Mouse (Mus musculus) stomach, embryonic 14.5 days (tissue): ENCODE data around the gene Tbca. TPM values are rescaled to one million over a fixed set of nuclear protein-coding genes. Genes with fewer than 3 reads are reported as not detected.

ENCODE experiments used
- ATAC-seq: fragments of 200-750 bp; cut with Nextera tagmentation; 2 replicates; pipeline ENCODE4 v1.8.0; 2017; ENCODE audit warnings: low read depth, moderate TSS enrichment; ENCODE audit not compliant: insufficient number of reproducible peaks, insufficient read depth, low FRiP score
- H3K27ac ChIP-seq: fragments of 300-500 bp; sonication (generic); 2 replicates; pipeline ENCODE4 v1.5.1; 2014; ENCODE audit warnings: mild to moderate bottlenecking, low read length, moderate library complexity, mixed read lengths
- H3K27me3 ChIP-seq: fragments of 300-500 bp; sonication (generic); 2 replicates; pipeline ENCODE4 v1.6.1; 2014; ENCODE audit warnings: low read length, control low read depth, mixed read lengths; ENCODE audit not compliant: control insufficient read depth, insufficient read depth
- H3K36me3 ChIP-seq: fragments of 300-500 bp; sonication (generic); 2 replicates; pipeline ENCODE4 v1.6.1; 2014; ENCODE audit warnings: mild to moderate bottlenecking, control low read depth, low read length, moderate library complexity, mixed read lengths; ENCODE audit not compliant: control insufficient read depth, insufficient read depth
- H3K4me1 ChIP-seq: fragments of 300-500 bp; sonication (generic); 2 replicates; pipeline ENCODE4 v1.6.1; 2014; ENCODE audit warnings: low read length, control low read depth, mixed read lengths; ENCODE audit not compliant: control insufficient read depth, insufficient read depth
- H3K4me2 ChIP-seq: fragments of 300-500 bp; sonication (generic); replicated peaks from 2 replicates; pipeline ENCODE4 v1.6.1; 2014; ENCODE audit warnings: low read depth, low read length, control low read depth
- H3K4me3 ChIP-seq: fragments of 300-500 bp; sonication (generic); 2 replicates; pipeline ENCODE4 v1.5.1; 2014; ENCODE audit warnings: low read depth, low read length, control low read depth
- H3K9ac ChIP-seq: fragments of 300-500 bp; sonication (generic); replicated peaks from 2 replicates; pipeline ENCODE4 v1.6.1; 2014; ENCODE audit warnings: low read depth, mild to moderate bottlenecking, control low read depth, low read length, moderate library complexity, mixed read lengths
- H3K9me3 ChIP-seq: fragments of 300-500 bp; sonication (generic); 2 replicates; pipeline ENCODE4 v1.6.1; 2016; ENCODE audit warnings: low read depth, low read length, control low read depth; ENCODE audit not compliant: control insufficient read depth
- whole genome bisulfite sequencing: fragments of 180-500 bp; shearing (Covaris S2); extraction: QIAGEN DNeasy Blood & Tissue Kit; methylation state at CpG from one replicate; pipeline ENCODE4 v1.1.7; 2014; 5-methylcytosine and 5-hydroxymethylcytosine counted together
- polyA plus RNA-seq: library from polyadenylated mRNA; unstranded; fragments of >200 nt; fragmentation: Nextera tagmentation; extraction: Ambion mirVana; gene quantifications from 2 replicates; pipeline ENCODE4 v1.2.1, GENCODE M21; 2014

Tbca gene
- polyA plus RNA-seq, 1 experiment from 2014 or later, result 251 TPM

GRCm38 (mm10) chr13:94877211-94877590, 88.5 kb downstream of the Tbca start:
- H3K36me3 ChIP-seq, result no peaks in the 10 kb centered on the region
- WGBS, result under 1% methylated on average over 27 of the region's 27 CpGs
- no peaks in the 10 kb centered on the region for H3K4me1 ChIP-seq
- no peak for ATAC-seq
- no peak overlapping the region for H3K27ac ChIP-seq
- no peak overlapping the region for H3K4me3 ChIP-seq
- peaks cover 66% of the 10 kb centered on the region for H3K27me3 ChIP-seq
- H3K9ac ChIP-seq, result no peak overlapping the region
- no peak overlapping the region for H3K4me2 ChIP-seq
- no peaks in the 10 kb centered on the region for H3K9me3 ChIP-seq

GRCm38 (mm10) chr13:94877991-94878745, 89.5 kb downstream of the Tbca start:
- H3K27ac ChIP-seq, result no peak overlapping the region
- WGBS, result 14% methylated on average over 10 of the region's 10 CpGs
- no peak overlapping the region for H3K4me3 ChIP-seq
- H3K4me2 ChIP-seq, result no peak overlapping the region
- H3K36me3 ChIP-seq, result no peaks in the 10 kb centered on the region
- ATAC-seq, result no peak
- no peaks in the 10 kb centered on the region for H3K9me3 ChIP-seq
- H3K27me3 ChIP-seq, result peaks cover 66% of the 10 kb centered on the region
- no peak overlapping the region for H3K9ac ChIP-seq
- peaks cover under 1% of the 10 kb centered on the region; the same call in 1 of the 2 replicates for H3K4me1 ChIP-seq

- WGBS, result 5% methylated on average over 3 of the region's 3 CpGs
- Histone ChIP-seq H3K36me3 (no peaks in the 10 kb centered on the region), H3K4me2 (no peak overlapping the region), H3K4me1 (peaks cover 13% of the 10 kb centered on the region), H3K9ac (no peak overlapping the region), H3K4me3 (no peak overlapping the region), H3K27me3 (peaks cover 78% of the 10 kb centered on the region), H3K27ac (no peak overlapping the region), H3K9me3 (no peaks in the 10 kb centered on the region)
- ATAC-seq, result no peak
Measured at GRCm38 (mm10) chr13:94881201-94881600, 92.5 kb downstream of the Tbca start.

- 3% methylated on average over 10 of the region's 10 CpGs for WGBS
- Histone ChIP-seq H3K27ac (no peak overlapping the region), H3K9ac (no peak overlapping the region), H3K9me3 (no peaks in the 10 kb centered on the region), H3K27me3 (peaks cover 80% of the 10 kb centered on the region), H3K4me2 (no peak overlapping the region), H3K4me1 (peaks cover 13% of the 10 kb centered on the region), H3K36me3 (no peaks in the 10 kb centered on the region), H3K4me3 (no peak overlapping the region)
- no peak for ATAC-seq
Measured at GRCm38 (mm10) chr13:94882221-94882620, 93.5 kb downstream of the Tbca start.

GRCm38 (mm10) chr13:94882711-94883145, 94.0 kb downstream of the Tbca start:
- H3K9me3 ChIP-seq, result no peaks in the 10 kb centered on the region
- peak; percentile 42; the same call in 1 of the 2 replicates for ATAC-seq
- H3K9ac ChIP-seq, result no peak overlapping the region

GRCm38 (mm10) chr13:94883163-94883965, 94.7 kb downstream of the Tbca start:
- Histone ChIP-seq H3K27me3 (peaks cover 82% of the 10 kb centered on the region), H3K9ac (no peak overlapping the region), H3K4me2 (peak overlapping the region; percentile 76), H3K27ac (no peak overlapping the region), H3K4me3 (peak overlapping the region; percentile 40), H3K4me1 (peaks cover 13% of the 10 kb centered on the region), H3K36me3 (no peaks in the 10 kb centered on the region), H3K9me3 (no peaks in the 10 kb centered on the region)
- WGBS, result 1% methylated on average over 83 of the region's 95 CpGs
- ATAC-seq, result peak; percentile 63; the same call in 1 of the 2 replicates

More at GRCm38 (mm10) chr13:94882711-94883145, 94.0 kb downstream of the Tbca start:
- H3K36me3 ChIP-seq, result no peaks in the 10 kb centered on the region
- peak overlapping the region; percentile 40 for H3K4me3 ChIP-seq
- H3K4me2 ChIP-seq, result peak overlapping the region; percentile 76
- H3K27ac ChIP-seq, result no peak overlapping the region
- WGBS, result 0% methylated on average over 37 of the region's 37 CpGs
- H3K4me1 ChIP-seq, result peaks cover 13% of the 10 kb centered on the region
- H3K27me3 ChIP-seq, result peaks cover 79% of the 10 kb centered on the region

GRCm38 (mm10) chr13:94883966-94884960, 95.6 kb downstream of the Tbca start:
- WGBS, result 3% methylated on average over 36 of the region's 36 CpGs
- no peak for ATAC-seq
- Histone ChIP-seq H3K27me3 (peaks cover 87% of the 10 kb centered on the region), H3K9ac (no peak overlapping the region), H3K4me3 (peak overlapping the region; percentile 40), H3K36me3 (no peaks in the 10 kb centered on the region), H3K27ac (no peak overlapping the region), H3K9me3 (no peaks in the 10 kb centered on the region), H3K4me2 (peak overlapping the region; percentile 76), H3K4me1 (peaks cover 13% of the 10 kb centered on the region)
